Mouse (Mus musculus) kidney, adult 2 months (tissue): ENCODE measurements around the gene Zbtb11.

Experiments
- CTCF ChIP-seq: fragments of 200-500 bp; conservative IDR thresholded peaks from 2 replicates; pipeline ENCODE4 v1.5.1; 2011; ENCODE audit warnings: low read depth, mild to moderate bottlenecking, control low read depth, low read length, moderate library complexity, mixed read lengths; ENCODE audit not compliant: insufficient read depth, insufficient read length
- POLR2A ChIP-seq: fragments of 200-500 bp; IDR thresholded peaks from one replicate; pipeline ENCODE4 v1.6.1; 2011; ENCODE audit warnings: low read depth, low read length, control low read depth

DNA sequence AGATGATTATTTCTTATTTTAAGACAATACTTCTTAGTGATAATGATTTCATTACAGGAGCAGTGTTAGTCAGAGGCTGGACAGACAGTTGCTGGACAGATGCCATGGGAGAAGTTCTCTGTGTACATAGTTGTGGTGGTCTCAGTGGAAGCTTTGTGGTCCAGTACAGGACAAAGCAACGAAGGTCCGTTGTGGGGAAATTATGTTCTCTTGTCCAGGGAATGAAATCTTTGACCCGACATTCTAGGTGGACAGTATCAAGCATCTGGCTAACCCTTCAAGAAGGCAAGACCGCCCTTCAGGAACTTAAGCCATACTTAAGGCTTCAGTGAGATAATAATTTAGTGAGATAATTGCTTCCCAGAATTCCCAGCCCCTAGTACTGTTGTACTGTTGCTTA lies 34.9 kb upstream of the Zbtb11 start:
- TF ChIP-seq CTCF (no peak), POLR2A (no peak)
